Mouse (Mus musculus): ENCODE measurements around the gene Itgbl1. TPM values are rescaled to one million over a fixed set of nuclear protein-coding genes. Genes with fewer than 3 reads are reported as not detected.
"Not testable (repeated sequence)": the region's sequence is repeated elsewhere in the genome, so short reads cannot be mapped to it uniquely, and the experiment has no call there.

Gene Itgbl1
- 0.71 and 0.93 TPM in 2 replicates for polyA plus RNA-seq (2012; rRNA removed)

DNA sequence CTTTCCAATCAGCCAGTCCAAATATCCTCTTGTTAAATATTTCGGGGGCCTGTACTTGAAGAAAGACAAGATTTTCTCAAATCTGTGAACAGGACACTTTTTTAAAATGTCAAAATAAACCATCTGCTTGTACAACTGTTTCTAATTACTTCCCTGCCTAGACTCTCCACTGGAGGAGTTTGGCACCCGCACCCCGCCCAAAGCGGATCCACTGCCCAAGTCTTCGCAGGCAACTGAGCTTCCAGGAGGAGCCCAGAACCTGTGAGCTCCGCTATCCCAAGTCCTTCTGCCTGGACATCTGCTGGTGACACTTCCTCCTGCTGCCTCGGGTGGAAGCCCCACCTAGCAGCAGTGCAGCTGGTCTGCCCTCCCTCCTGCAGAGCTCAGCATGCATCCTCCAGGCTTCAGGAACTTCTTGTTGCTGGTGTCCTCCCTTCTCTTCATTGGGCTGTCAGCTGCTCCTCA is at the start of gene Itgbl1:
Gene Itgbl1 (plus strand): TSS at position 51 of the 465 bp plus-strand sequence.
- peak; percentile 84 for DNase-seq (ENCODE audit: low read depth)

DNA sequence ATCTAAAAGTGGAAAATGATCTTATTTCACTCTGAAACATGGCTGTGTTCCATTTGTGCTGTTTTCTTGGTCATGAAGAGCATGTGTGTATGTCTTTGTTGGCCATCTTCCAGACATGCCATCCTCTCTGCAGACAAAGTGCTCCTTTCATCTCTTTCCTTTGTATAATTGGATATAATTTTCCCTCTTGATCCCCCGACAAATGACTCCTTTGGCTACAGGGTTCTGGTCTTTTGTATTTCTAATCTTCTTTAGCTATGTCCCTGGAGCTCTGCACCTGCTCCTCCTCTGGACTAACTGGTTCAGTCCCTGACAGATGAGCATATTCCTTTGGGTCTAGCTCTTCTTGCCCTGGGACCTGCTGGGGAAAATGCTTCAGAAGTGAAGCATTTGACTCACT is 36.8 kb upstream of the Itgbl1 start:
- no peak for TF ChIP-seq POLR2A (IDR thresholded peaks at IDR 0.05; ENCODE audit: borderline replicate concordance, extremely low read depth, insufficient read depth, insufficient read length, poor library complexity, severe bottlenecking)
- TF ChIP-seq CTCF (IDR thresholded peaks at IDR 0.05; ENCODE audit: borderline replicate concordance, extremely low read depth, insufficient read depth, insufficient read length): no peak
- peak; percentile 86 for DNase-seq (ENCODE audit: low read depth)

More for the DNA sequence above, at the start of gene Itgbl1:
- TF ChIP-seq POLR2A (IDR thresholded peaks at IDR 0.05; ENCODE audit: borderline replicate concordance, extremely low read depth, insufficient read depth, insufficient read length, poor library complexity, severe bottlenecking): no peak
- no peak for TF ChIP-seq CTCF (IDR thresholded peaks at IDR 0.05; ENCODE audit: borderline replicate concordance, extremely low read depth, insufficient read depth, insufficient read length)

DNA sequence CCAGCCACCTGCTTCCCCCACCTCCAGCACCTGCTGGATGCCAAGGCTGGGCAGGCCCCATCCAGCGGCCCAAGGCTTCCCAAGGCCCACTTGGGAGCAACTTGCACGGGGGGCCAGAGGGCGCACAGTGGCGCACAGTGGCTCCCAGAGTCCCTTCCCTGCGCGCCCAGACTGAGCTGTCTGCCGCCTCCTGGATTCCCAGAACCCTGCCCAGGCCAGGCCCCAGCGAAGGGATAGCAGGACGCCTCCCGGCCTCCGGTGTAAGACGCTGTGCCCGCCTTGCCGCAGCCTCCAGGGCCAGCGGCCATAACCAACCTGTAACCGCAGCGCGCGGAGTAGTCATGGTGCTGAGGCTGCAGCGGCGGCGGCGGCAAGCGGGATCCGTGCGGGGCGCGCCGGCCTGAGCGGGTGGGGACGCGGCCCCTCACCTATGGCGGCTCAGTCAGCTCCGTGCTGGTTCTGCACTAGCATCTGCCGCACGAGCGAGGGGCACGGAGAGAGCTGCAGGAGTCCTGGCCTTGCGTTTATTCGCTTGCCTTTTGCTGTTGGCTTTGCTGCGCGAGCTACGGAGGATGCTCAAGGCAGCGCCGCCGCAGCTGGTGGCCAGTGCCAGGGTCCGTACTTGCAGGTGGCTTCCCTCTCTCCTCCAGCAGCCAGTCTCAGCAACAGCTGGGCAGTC is 33.1 kb upstream of the Itgbl1 start, which contains the start of gene Nalcn:
Gene Nalcn (minus strand): TSS at position 644 of the 679 bp plus-strand sequence.
- DNase-seq (ENCODE audit: low read depth): peak; percentile 86
- TF ChIP-seq POLR2A (IDR thresholded peaks at IDR 0.05; ENCODE audit: borderline replicate concordance, extremely low read depth, insufficient read depth, insufficient read length, poor library complexity, severe bottlenecking) (no peak), CTCF (IDR thresholded peaks at IDR 0.05; ENCODE audit: borderline replicate concordance, extremely low read depth, insufficient read depth, insufficient read length) (no peak)

DNA sequence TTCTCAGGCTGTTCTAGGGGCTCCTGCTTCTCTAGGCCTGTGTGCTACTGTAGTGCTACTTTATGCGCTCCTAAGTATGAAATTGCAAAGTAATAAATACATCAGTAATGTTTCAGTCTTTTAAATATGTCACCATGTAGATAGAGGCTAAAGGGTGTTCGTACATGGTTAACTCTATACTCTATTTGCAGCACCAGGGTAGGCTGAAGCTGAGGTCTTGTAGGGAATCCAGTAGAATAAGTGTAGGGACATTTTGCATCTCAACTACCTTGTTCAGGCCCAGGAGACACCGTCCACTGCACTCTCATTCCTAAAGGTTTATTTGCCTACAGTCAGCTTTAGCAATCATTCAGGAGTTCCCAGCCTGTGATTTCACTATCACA is 32.6 kb upstream of the Itgbl1 start:
- TF ChIP-seq CTCF (IDR thresholded peaks at IDR 0.05; ENCODE audit: borderline replicate concordance, extremely low read depth, insufficient read depth, insufficient read length) (no peak), POLR2A (IDR thresholded peaks at IDR 0.05; ENCODE audit: borderline replicate concordance, extremely low read depth, insufficient read depth, insufficient read length, poor library complexity, severe bottlenecking) (no peak)
- no peak for DNase-seq (ENCODE audit: low read depth)

DNA sequence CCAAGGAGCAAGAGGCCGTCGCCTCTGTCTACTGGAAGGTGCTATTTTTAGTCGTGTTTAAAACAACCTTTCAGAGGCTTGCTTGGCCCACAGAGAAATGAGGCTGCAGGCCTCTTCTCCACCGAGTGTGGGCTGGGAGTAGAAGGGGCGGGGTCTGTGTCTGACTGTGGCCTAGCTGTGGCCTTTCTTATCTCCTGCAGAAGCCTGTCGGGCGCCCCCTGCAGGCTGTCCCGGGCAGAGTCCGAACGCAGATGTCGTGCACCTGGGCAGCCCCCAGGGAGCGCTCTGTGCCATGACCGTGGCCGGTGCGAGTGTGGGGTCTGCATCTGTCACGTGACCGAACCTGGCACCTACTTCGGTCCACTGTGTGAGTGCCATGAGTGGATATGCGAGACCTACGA is 1.3 kb downstream of the Itgbl1 start:
- TF ChIP-seq CTCF (IDR thresholded peaks at IDR 0.05; ENCODE audit: borderline replicate concordance, extremely low read depth, insufficient read depth, insufficient read length) (peak; percentile 56; the same call in 1 of the 2 replicates), POLR2A (IDR thresholded peaks at IDR 0.05; ENCODE audit: borderline replicate concordance, extremely low read depth, insufficient read depth, insufficient read length, poor library complexity, severe bottlenecking) (no peak)
- peak; percentile 87 for DNase-seq (ENCODE audit: low read depth)

DNA sequence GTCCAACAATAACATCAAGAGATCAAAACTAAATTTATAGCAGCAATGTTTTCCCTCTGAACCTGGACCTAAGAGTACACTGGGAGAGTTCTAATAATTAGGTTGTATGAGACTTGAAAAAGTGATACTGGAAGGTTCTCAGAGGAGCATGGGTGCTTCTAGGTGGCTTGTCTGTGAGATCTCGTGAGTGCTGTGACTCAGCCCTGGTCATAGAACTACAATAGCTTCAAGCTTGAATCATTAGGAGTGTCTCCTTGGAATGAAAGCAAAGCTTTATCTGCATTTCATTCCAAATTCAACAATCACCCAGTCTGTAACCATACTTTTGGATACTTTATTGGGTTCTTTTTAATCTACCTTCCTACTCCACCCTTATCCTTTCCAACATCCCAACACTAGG is 2.6 kb downstream of the Itgbl1 start:
- no peak for TF ChIP-seq POLR2A (IDR thresholded peaks at IDR 0.05; ENCODE audit: borderline replicate concordance, extremely low read depth, insufficient read depth, insufficient read length, poor library complexity, severe bottlenecking)
- DNase-seq (ENCODE audit: low read depth): no peak

DNA sequence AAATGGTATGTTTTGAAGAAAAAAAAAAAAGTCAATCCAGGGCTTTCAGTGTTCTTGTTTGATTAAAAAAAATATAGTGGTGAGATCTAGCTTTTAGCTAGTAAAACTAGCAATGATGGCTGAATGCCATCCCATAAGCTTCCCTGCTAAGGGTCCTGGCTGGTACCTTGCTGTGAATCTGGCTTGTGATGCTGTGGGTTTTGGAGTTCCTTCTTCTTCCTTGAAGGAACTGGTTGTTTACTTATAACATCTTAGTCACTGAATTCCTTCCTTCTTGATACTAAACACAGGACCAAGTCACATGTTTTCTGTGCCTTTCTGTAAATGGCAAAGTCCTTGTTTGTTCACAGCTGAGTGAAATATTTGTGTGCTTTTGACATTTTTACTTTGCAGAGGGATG is 3.4 kb downstream of the Itgbl1 start:
- no peak for TF ChIP-seq CTCF (IDR thresholded peaks at IDR 0.05; ENCODE audit: borderline replicate concordance, extremely low read depth, insufficient read depth, insufficient read length)
- no peak for TF ChIP-seq POLR2A (IDR thresholded peaks at IDR 0.05; ENCODE audit: borderline replicate concordance, extremely low read depth, insufficient read depth, insufficient read length, poor library complexity, severe bottlenecking)
- DNase-seq (ENCODE audit: low read depth): peak; percentile 20

DNA sequence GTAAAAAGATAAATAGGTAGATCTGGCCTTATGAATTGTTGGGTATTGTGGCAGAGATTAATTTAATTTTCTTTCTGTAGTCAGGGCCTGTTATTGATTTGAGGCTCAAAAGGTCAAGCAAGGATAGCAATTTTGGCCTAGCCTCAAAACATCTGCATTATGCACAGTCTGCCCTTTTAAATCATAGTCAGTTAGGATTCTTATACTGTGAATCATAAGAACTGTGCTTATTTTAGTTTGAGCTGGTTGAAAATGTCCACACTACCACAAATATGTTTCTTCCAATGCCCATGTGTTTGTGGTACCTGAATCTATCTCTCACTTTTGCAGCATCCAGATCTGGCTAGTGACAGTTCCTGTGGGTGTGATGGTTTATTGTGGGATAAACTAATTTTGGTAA is 4.7 kb downstream of the Itgbl1 start:
- TF ChIP-seq CTCF (IDR thresholded peaks at IDR 0.05; ENCODE audit: borderline replicate concordance, extremely low read depth, insufficient read depth, insufficient read length) (no peak), POLR2A (IDR thresholded peaks at IDR 0.05; ENCODE audit: borderline replicate concordance, extremely low read depth, insufficient read depth, insufficient read length, poor library complexity, severe bottlenecking) (no peak)
- no peak for DNase-seq (ENCODE audit: low read depth)

DNA sequence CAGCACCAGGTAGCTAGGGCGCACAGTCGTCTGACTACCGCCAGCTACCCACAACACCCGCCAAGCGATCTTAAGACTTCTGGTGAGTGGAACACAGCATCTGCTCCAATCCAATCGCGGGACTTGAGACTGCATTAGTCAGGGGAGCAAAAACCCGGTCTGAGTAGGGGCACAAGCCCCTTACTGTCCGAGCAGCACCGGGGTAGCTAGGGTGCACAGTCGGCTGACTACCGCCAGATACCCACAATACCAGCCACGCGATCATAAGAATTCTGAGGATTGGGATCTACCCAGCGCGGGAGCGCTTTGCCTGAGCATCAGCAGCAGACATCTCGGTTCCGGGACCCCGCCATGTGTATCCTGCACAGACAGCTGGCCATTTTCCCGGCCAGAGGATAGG is 11.3 kb downstream of the Itgbl1 start:
- DNase-seq (ENCODE audit: low read depth): not testable (repeated sequence)

DNA sequence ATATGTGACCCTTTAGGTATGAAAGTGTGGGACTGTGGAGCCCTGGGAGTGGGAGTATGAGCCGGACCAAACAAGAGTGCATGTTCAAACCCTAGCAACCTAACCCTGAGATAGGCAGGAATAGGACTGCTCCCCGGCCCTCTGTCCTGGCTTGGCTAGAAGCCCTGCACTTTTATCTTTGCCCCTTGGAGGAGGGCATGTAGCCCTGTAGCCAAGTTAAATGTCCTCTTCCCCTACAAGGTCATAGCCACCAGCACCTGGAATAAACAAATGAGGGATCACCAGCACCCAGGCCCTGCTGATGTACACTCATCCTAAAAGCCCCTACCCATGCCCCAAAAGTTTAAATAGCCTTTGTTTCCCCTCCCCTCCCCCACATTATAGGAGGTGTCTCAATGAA is 18.3 kb downstream of the Itgbl1 start:
- TF ChIP-seq POLR2A (IDR thresholded peaks at IDR 0.05; ENCODE audit: borderline replicate concordance, extremely low read depth, insufficient read depth, insufficient read length, poor library complexity, severe bottlenecking) (no peak), CTCF (IDR thresholded peaks at IDR 0.05; ENCODE audit: borderline replicate concordance, extremely low read depth, insufficient read depth, insufficient read length) (no peak)
- no peak for DNase-seq (ENCODE audit: low read depth)

DNA sequence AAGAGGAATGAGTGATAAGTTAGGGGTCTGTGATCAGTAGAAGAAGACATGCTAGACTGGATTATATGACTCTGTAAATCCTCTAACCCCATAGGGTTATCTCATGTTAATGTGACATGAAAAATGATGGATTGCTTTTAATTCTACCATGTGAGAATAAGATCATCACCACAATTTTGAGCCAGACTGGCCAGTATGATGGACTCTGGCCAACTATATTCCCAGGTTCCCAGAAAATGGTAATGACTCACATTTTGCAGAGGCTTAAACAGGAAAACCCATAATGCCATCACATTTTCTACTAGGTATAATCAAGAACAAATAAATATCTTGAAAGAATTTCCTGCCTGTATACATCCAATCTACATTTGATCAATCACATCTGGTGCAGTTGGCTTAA is 55.0 kb downstream of the Itgbl1 start:
- no peak for DNase-seq (ENCODE audit: low read depth)
- TF ChIP-seq POLR2A (IDR thresholded peaks at IDR 0.05; ENCODE audit: borderline replicate concordance, extremely low read depth, insufficient read depth, insufficient read length, poor library complexity, severe bottlenecking): no peak
- no peak for TF ChIP-seq CTCF (IDR thresholded peaks at IDR 0.05; ENCODE audit: borderline replicate concordance, extremely low read depth, insufficient read depth, insufficient read length)

DNA sequence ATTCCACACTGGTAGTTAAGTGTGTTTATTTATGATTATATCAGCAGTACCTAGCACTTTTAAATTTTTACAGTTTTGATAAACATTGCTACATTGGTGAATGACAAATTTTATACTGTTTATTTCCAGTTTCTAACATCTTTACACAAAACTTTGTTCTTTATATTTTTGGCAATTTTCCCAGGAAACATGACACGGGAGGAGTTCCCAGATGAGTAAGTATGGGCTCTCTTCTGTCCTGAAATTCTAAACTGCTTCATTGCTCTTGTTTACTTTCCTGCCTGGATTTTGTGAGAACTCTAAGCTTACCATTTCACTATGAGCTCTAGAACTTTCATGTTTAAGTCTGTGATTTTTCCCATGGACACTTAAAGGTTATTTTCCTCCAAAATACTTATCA is 82.3 kb downstream of the Itgbl1 start:
- TF ChIP-seq CTCF (IDR thresholded peaks at IDR 0.05; ENCODE audit: borderline replicate concordance, extremely low read depth, insufficient read depth, insufficient read length) (no peak), POLR2A (IDR thresholded peaks at IDR 0.05; ENCODE audit: borderline replicate concordance, extremely low read depth, insufficient read depth, insufficient read length, poor library complexity, severe bottlenecking) (no peak)
- no peak for DNase-seq (ENCODE audit: low read depth)

All from brain, embryonic 14.5 days (tissue).